Mouse (Mus musculus): ENCODE results near the gene Rabif.

DNA sequence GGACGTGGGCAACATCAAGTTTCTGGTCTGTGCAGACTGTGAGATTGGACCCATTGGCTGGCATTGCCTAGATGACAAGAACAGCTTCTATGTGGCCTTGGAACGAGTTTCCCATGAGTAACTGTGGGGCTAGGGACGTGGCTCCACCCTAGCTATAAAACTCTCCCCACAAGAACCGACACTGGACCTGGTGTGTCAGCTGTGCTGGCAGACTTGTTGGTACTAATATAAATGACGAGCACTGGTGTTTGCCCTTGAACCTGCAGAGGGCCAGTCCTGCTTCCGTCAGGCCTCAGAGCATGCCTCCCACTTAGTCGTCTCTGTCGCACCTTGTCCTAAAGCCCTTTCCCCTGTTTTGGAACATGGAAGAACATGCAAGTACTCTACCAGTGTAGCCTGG lies 11.8 kb downstream of the Rabif start:
- no peak for TF ChIP-seq POLR2A (IDR thresholded peaks at IDR 0.05; ENCODE audit: extremely low read depth, insufficient read depth, low read length)
- TF ChIP-seq CTCF (IDR thresholded peaks at IDR 0.05; ENCODE audit: extremely low read depth, insufficient read depth, low read length): no peak

All from cortical plate, adult 2 months (tissue).